Mouse (Mus musculus): ENCODE results near the gene Klhl8. TPM values are rescaled to one million over a fixed set of nuclear protein-coding genes. Genes with fewer than 3 reads are reported as not detected.

Gene Klhl8
- polyA plus RNA-seq, 1 experiment from 2014 or later: 1.9 TPM

DNA sequence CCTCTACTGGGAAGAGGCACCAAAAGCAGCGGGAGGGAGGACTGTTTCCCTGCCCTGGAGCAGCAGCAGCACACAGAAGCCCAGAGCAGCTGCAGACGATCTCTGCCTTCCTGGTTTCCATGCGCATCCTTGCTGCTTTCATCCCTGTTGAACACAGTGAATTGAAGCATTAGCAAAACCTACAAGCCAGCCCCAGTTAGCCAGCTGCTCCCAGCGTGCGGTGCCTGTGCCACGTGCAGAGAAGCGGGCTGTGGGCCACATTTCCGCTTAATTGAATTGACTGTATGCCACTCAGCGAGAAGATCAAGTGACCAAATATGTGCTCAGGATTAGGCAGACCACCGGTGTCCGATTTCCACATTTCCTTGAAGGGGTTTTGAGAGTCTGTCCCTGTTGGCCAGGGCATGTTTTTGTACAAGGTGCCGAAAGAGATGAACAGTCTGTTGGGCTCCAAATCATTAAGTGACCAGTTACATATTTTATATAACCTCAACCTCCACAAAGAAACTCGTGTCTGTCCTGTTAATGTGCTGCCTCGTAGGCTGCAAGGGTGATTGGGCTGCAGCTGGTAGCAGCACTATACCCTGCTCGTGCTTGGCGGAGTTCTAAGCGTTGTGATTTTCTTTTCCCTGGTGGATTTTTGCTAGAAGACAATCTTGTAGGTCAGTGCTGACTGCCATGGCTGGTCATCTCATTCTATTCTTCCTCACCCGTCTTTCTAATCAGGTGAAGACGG, 65.5 kb downstream of the Klhl8 start:
- 94% methylated on average over 19 of the region's 19 CpGs for WGBS (ENCODE audit: missing documents)
- no peak overlapping the region for H3K4me3 ChIP-seq (ENCODE audit: inconsistent target)

GRCm38 (mm10) chr5:103843938-103844337, 67.1 kb downstream of the Klhl8 start:
- H3K36me3 ChIP-seq (ENCODE audit: inconsistent target): peaks cover 98% of the 10 kb centered on the region
- peaks cover 14% of the 10 kb centered on the region; the same call in 1 of the 2 replicates for H3K79me2 ChIP-seq (ENCODE audit: inconsistent target)
- H3K27ac ChIP-seq: no peak overlapping the region
- no peak overlapping the region for H3K4me3 ChIP-seq (ENCODE audit: inconsistent target)
- 93% methylated on average over 1 of the region's 1 CpGs for WGBS (ENCODE audit: missing documents)

More for the DNA sequence above, 65.5 kb downstream of the Klhl8 start:
- no peaks in the 10 kb centered on the region for H3K79me2 ChIP-seq (ENCODE audit: inconsistent target)
- peaks cover 98% of the 10 kb centered on the region for H3K36me3 ChIP-seq (ENCODE audit: inconsistent target)
- H3K27ac ChIP-seq: no peak overlapping the region

DNA sequence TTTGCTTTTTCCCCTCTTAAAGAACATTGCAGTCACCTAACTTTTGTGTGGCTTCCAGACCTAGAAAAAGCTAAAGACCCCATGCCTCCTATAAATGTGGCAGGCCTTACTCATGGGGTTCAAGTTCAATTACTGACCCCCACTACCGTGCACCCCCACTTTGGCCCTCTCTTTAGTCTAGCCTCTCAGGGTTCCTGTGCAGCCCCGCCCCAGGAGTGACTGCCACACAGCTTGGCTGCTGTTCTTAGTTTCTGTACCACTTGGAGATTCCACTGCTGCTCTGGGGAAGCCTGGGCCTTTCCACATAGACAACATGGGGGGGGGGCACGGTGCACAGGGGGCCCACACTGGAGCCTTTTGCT, 71.8 kb downstream of the Klhl8 start:
- peaks cover 96% of the 10 kb centered on the region for H3K36me3 ChIP-seq (ENCODE audit: inconsistent target)
- H3K4me3 ChIP-seq (ENCODE audit: inconsistent target): no peak overlapping the region
- 98% methylated on average over 3 of the region's 3 CpGs for WGBS (ENCODE audit: missing documents)
- peaks cover 61% of the 10 kb centered on the region for H3K79me2 ChIP-seq (ENCODE audit: inconsistent target)
- no peak overlapping the region for H3K27ac ChIP-seq

DNA sequence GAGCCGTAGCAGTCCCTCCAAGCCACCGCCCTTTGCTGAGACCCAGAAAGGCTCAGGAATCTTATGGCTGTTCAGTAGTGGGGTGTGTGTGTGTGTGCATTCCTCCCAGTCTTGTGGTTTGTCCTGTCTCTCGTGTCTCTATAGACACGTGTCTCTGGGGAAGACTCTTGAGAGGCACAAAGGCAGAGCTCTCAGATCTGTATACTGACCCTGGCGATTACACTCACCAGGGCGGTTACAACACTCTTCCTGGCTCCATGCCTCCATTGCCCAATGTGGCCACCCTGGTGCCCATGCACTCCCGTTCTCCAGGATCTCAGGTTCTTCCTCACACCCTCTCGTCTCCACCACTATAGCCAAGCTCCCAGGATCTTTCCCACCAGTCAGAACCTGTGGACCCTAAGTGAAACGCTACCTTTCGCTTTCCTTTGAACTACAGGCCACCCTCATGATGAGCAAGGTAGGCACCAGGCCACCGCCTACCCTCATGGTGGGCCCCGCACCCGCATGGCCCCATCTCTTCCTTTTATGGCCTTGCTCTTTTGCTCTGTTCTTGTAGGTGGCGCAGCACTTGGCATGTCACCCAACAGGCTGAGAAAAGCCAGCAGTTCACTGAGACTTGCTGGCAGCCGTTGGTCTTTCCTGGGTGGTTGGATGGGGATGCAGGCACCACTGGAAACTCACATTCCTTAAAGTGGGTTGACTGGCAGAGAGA, 72.4 kb downstream of the Klhl8 start:
- peaks cover 67% of the 10 kb centered on the region for H3K79me2 ChIP-seq (ENCODE audit: inconsistent target)
- H3K4me3 ChIP-seq (ENCODE audit: inconsistent target): no peak overlapping the region
- WGBS (ENCODE audit: missing documents): 81% methylated on average over 15 of the region's 15 CpGs
- H3K27ac ChIP-seq: no peak overlapping the region
- peaks cover 95% of the 10 kb centered on the region for H3K36me3 ChIP-seq (ENCODE audit: inconsistent target)

GRCm38 (mm10) chr5:103836148-103836784, 74.8 kb downstream of the Klhl8 start:
- H3K27ac ChIP-seq: no peak overlapping the region
- peaks cover 87% of the 10 kb centered on the region for H3K79me2 ChIP-seq (ENCODE audit: inconsistent target)
- H3K36me3 ChIP-seq (ENCODE audit: inconsistent target): peaks cover 93% of the 10 kb centered on the region
- H3K4me3 ChIP-seq (ENCODE audit: inconsistent target): no peak overlapping the region
- 83% methylated on average over 10 of the region's 11 CpGs for WGBS (ENCODE audit: missing documents)

DNA sequence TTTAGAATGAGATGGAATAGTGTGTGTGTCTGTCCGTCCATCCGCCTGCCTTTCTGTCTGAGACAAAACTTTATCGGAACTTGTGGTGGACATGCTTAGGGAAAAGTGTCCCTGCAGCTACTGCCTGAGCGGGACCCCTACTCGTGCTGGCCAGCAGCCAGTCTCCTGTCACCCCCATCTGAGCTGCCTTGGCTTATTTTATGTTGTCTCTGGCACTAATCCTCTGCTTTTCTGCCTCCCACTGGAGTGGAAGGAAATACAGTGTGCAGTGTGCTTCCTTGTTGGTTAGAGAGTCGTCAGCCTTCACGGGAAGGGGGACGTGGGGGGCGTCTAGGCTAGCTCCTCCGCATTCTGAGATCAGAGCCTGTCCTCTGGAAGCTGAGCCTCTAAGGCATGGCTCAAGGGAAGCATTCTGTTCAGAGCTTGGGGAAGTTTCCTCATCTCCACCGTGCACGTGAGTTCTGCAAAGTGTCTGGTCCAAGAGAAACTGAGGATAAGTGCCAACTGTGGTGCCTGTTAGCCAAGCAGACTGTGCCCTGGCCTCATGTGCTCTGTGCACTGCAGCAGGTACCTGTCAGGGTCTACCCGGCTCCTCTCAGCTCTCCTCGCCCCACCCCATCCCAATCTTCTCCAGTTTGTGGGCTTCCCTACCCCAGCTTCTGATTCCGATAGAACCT, 75.5 kb downstream of the Klhl8 start:
- Histone ChIP-seq H3K79me2 (ENCODE audit: inconsistent target) (peaks cover 94% of the 10 kb centered on the region), H3K27ac (no peak overlapping the region), H3K4me3 (ENCODE audit: inconsistent target) (no peak overlapping the region), H3K36me3 (ENCODE audit: inconsistent target) (peaks cover 94% of the 10 kb centered on the region)
- WGBS (ENCODE audit: missing documents): 84% methylated on average over 15 of the region's 15 CpGs

- H3K27ac ChIP-seq: no peak overlapping the region
- peaks cover 96% of the 10 kb centered on the region for H3K36me3 ChIP-seq (ENCODE audit: inconsistent target)
- 93% methylated on average over 1 of the region's 1 CpGs for WGBS (ENCODE audit: missing documents)
These were observed 80.2 kb downstream of the Klhl8 start for GRCm38 (mm10) chr5:103830886-103831285.

GRCm38 (mm10) chr5:103829158-103829557, 81.9 kb downstream of the Klhl8 start:
- Histone ChIP-seq H3K27ac (no peak overlapping the region), H3K79me2 (ENCODE audit: inconsistent target) (peaks cover 61% of the 10 kb centered on the region; the same call in 1 of the 2 replicates), H3K4me3 (ENCODE audit: inconsistent target) (no peak overlapping the region), H3K36me3 (ENCODE audit: inconsistent target) (peaks cover 86% of the 10 kb centered on the region)
- 95% methylated on average over 12 of the region's 12 CpGs for WGBS (ENCODE audit: missing documents)

More at GRCm38 (mm10) chr5:103830886-103831285, 80.2 kb downstream of the Klhl8 start:
- Histone ChIP-seq H3K79me2 (ENCODE audit: inconsistent target) (peaks cover 73% of the 10 kb centered on the region), H3K4me3 (ENCODE audit: inconsistent target) (no peak overlapping the region)

DNA sequence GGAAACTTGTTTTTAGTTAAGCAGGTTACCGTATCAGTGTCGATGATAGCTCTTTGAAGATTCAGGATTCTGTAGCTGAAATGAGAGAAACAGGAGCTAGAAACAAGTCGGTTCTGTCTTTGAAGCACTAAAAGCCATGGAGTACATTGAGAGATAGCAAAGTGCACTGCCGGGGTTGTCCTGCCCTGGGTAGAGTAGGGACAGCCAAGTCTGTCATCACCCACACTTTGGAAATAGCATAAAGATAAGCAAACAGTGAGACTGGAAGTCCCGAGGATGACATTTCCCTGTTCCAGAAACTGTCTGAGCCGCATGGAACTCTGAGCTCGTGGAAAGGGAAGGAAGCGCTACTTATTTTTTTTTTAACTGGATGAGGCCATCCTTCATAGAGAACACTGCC, 82.3 kb downstream of the Klhl8 start:
- no peak overlapping the region for H3K27ac ChIP-seq

DNA sequence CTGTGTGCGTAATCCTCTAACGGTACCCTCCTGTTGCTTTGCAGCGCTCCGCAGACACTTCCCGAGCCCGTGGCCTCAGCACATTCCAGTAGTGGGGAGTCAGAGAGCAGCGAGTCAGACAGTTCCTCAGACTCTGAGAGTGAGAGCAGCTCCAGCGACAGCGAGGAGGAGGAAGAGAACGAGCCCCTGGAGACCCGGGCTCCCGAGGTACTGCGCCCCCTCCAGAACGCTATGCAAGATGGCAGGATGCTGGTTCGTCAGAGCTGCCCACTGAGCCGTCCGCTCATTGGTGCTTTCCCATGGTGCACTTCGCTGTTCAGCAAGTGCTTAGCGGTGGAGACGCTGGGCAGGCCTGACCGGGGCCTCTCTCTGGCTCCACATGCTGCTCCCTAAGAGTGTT, 82.8 kb downstream of the Klhl8 start:
- no peak overlapping the region for H3K27ac ChIP-seq
- WGBS (ENCODE audit: missing documents): 92% methylated on average over 17 of the region's 21 CpGs
- H3K79me2 ChIP-seq (ENCODE audit: inconsistent target): peaks cover 60% of the 10 kb centered on the region; the same call in 1 of the 2 replicates
- peaks cover 80% of the 10 kb centered on the region for H3K36me3 ChIP-seq (ENCODE audit: inconsistent target)
- H3K4me3 ChIP-seq (ENCODE audit: inconsistent target): no peak overlapping the region

More for the DNA sequence above, 82.3 kb downstream of the Klhl8 start:
- Histone ChIP-seq H3K79me2 (ENCODE audit: inconsistent target) (peaks cover 60% of the 10 kb centered on the region; the same call in 1 of the 2 replicates), H3K36me3 (ENCODE audit: inconsistent target) (peaks cover 84% of the 10 kb centered on the region), H3K4me3 (ENCODE audit: inconsistent target) (no peak overlapping the region)
- 96% methylated on average over 8 of the region's 8 CpGs for WGBS (ENCODE audit: missing documents)

DNA sequence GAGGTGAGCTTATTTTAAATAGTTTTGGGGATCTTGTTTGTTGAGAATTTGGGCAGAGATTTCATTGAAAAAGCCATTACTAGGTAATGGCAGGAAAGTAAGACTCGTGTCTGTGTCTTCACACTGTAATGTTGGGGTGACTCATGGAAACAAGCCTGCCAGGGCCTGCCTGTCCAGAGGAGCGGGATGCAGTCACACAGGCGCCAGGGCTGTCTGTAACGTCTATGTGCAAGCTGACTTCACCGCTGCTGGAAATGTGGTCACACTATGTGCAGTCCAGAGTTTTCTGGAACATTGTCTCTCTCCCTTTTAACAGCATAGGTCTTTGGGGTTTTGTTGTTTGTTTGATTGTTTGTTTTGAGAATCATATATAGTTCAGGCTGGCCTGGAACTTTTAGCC, 88.1 kb downstream of the Klhl8 start:
- Histone ChIP-seq H3K79me2 (ENCODE audit: inconsistent target) (peaks cover 74% of the 10 kb centered on the region), H3K36me3 (ENCODE audit: inconsistent target) (peaks cover 68% of the 10 kb centered on the region), H3K4me3 (ENCODE audit: inconsistent target) (no peak overlapping the region), H3K27ac (no peak overlapping the region)
- WGBS (ENCODE audit: missing documents): 89% methylated on average over 5 of the region's 5 CpGs

DNA sequence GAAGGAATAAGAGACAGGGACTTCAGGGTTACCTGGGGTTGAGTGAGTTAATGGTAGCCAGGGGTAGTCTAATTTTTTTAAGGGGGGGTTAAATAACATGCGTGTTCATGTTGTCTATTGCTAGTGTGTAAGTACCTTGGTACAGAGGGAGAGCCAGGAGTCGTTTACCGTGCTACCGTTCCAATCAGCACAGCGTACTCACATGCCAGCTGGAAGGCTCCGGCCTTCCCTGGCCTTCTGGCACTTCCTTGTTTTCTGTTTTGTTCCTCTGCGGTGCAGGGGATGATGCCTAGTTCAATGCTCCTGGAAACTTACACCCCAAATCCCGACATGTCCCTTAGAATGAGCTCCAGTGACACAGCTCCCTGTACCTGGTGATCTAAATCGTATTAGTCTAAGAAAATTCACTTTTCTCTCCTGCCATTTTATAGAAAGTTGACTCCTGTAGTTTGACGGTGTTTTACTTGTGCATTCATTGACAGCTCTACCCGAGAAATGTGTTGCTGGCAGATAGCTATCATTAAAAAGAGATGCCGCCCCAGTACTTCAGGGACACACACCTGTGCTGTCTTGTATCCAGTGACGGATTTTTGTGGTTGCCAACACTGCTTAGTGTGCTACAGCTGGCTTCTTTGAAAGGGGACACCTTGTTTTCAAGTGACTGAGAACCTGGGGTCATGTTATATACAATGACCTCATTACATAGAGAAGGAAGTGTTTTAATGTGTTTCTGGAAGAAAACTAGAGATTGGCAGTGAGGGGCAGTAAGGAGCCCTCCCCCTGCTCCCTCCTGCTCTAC, 89.4 kb downstream of the Klhl8 start:
- Histone ChIP-seq H3K36me3 (ENCODE audit: inconsistent target) (peaks cover 58% of the 10 kb centered on the region), H3K27ac (no peak overlapping the region), H3K4me3 (ENCODE audit: inconsistent target) (no peak overlapping the region), H3K79me2 (ENCODE audit: inconsistent target) (peaks cover 82% of the 10 kb centered on the region)
- 92% methylated on average over 12 of the region's 13 CpGs for WGBS (ENCODE audit: missing documents)

GRCm38 (mm10) chr5:103821062-103821461, 90.0 kb downstream of the Klhl8 start:
- no peak overlapping the region for H3K27ac ChIP-seq
- H3K79me2 ChIP-seq (ENCODE audit: inconsistent target): peaks cover 86% of the 10 kb centered on the region
- H3K36me3 ChIP-seq (ENCODE audit: inconsistent target): peaks cover 52% of the 10 kb centered on the region
- WGBS (ENCODE audit: missing documents): 96% methylated on average over 9 of the region's 9 CpGs
- no peak overlapping the region for H3K4me3 ChIP-seq (ENCODE audit: inconsistent target)

- peaks cover 57% of the 10 kb centered on the region for H3K36me3 ChIP-seq (ENCODE audit: inconsistent target)
- H3K4me3 ChIP-seq (ENCODE audit: inconsistent target): no peak overlapping the region
- H3K79me2 ChIP-seq (ENCODE audit: inconsistent target): peaks cover 93% of the 10 kb centered on the region
- 57% methylated on average over 1 of the region's 1 CpGs for WGBS (ENCODE audit: missing documents)
- no peak overlapping the region for H3K27ac ChIP-seq
These were observed 91.4 kb downstream of the Klhl8 start for GRCm38 (mm10) chr5:103819674-103820073.
